Mouse (Mus musculus): ENCODE results near the gene Hist1h3i. TPM values are rescaled to one million over a fixed set of nuclear protein-coding genes. Genes with fewer than 3 reads are reported as not detected.
"Not testable (repeated sequence)": the region's sequence is repeated elsewhere in the genome, so short reads cannot be mapped to it uniquely, and the experiment has no call there.

Hist1h3i gene
- 32.1 and 33.9 TPM in 2 replicates for polyA plus RNA-seq (2015; fragmentation: Nextera tagmentation; extraction: Ambion mirVana)

- H3K27ac ChIP-seq (replicated peaks), result peak within 1 kb of the TSS; percentile 84
- H3K4me2 ChIP-seq, result peak within 1 kb of the TSS; percentile 80
- H3K9me3 ChIP-seq, result no peaks in the 10 kb centered on the region
- WGBS, result 0% methylated on average over 14 of the region's 20 CpGs
- peak; percentile 76 for ATAC-seq (ENCODE audit: low read depth)
- peak within 1 kb of the TSS; percentile 70 for H3K9ac ChIP-seq
- peak within 1 kb of the TSS; percentile 40 for H3K4me3 ChIP-seq
- no peaks in the 10 kb centered on the region for H3K36me3 ChIP-seq
- no peaks in the 10 kb centered on the region for H3K27me3 ChIP-seq
- peaks cover 59% of the 10 kb centered on the region for H3K4me1 ChIP-seq (replicated peaks)
These were observed at the start of gene Hist1h3i for GRCm38 (mm10) chr13:21783255-21783617. Gene Hist1h3i (minus strand): TSS chr13:21783370.

GRCm38 (mm10) chr13:21831418-21832394 is 48.5 kb upstream of the Hist1h3i start, which contains the start of gene Hist1h4n:
Gene Hist1h4n (minus strand): TSS chr13:21832196.
- ATAC-seq (ENCODE audit: low read depth), result peak; percentile 80
- H3K27ac ChIP-seq (replicated peaks), result 0 out of 2 replicates have a peak within 1 kb of the TSS, but pooled peaks have one; percentile 62
- H3K27me3 ChIP-seq; H3K36me3 ChIP-seq; H3K4me1 ChIP-seq (replicated peaks); H3K9ac ChIP-seq; H3K9me3 ChIP-seq: not testable (repeated sequence)
- peak within 1 kb of the TSS; percentile 48 for H3K4me2 ChIP-seq
- peak within 1 kb of the TSS; percentile 23 for H3K4me3 ChIP-seq
- under 1% methylated on average over 27 of the region's 58 CpGs for WGBS

DNA sequence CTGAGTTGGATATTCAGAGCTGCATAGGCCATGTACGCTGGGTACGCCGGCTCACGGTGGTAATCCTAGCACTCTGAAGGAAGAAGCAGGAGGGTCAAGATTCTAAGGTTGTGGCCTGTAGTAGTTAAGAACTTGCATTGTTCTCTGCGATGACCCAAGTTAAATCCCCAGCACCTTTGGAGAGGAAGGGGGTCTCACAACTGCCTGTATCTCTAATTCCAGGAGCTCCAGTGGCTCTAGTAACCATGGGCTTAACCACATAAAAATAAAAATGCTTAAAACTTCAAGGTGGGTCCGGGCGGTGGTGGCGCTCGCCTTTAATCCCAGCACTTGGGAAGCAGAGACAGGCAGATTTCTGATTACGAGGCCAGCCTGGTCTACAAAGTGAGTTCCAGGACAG is 47.2 kb upstream of the Hist1h3i start:
- no peak overlapping the region for H3K4me3 ChIP-seq
- no peaks in the 10 kb centered on the region for H3K4me1 ChIP-seq (replicated peaks)
- no peaks in the 10 kb centered on the region for H3K9me3 ChIP-seq
- H3K27ac ChIP-seq (replicated peaks), result no peak overlapping the region
- H3K9ac ChIP-seq, result no peak overlapping the region
- no peak overlapping the region for H3K4me2 ChIP-seq
- H3K36me3 ChIP-seq, result no peaks in the 10 kb centered on the region
- no peak for ATAC-seq (ENCODE audit: low read depth)
- WGBS, result 90% methylated on average over 10 of the region's 10 CpGs
- H3K27me3 ChIP-seq, result no peaks in the 10 kb centered on the region

DNA sequence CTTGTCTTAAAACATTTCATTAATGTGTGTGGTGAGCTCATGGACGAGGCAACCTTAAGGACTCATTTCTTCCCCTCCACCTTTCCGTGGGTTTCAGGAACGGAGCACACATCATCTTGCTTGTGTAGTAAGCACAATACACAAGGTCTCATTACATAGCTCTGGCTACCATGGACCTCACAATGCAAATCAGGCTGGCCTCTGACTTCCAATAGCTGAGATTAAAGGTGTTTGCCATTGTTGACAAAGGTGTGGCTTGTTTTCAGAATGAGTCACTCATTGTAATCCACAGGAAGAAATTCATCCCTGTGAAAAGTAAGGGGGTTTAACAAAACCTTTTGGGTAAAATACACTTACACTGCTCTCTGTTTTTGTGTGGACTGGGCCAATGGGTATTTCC is 45.3 kb upstream of the Hist1h3i start:
- no peak overlapping the region for H3K4me3 ChIP-seq
- H3K27me3 ChIP-seq, result no peaks in the 10 kb centered on the region
- H3K27ac ChIP-seq (replicated peaks), result no peak overlapping the region
- no peaks in the 10 kb centered on the region for H3K9me3 ChIP-seq
- no peaks in the 10 kb centered on the region for H3K36me3 ChIP-seq
- no peak overlapping the region for H3K4me2 ChIP-seq
- WGBS, result 81% methylated on average over 3 of the region's 3 CpGs
- ATAC-seq (ENCODE audit: low read depth), result no peak
- H3K9ac ChIP-seq, result no peak overlapping the region
- H3K4me1 ChIP-seq (replicated peaks), result no peaks in the 10 kb centered on the region

DNA sequence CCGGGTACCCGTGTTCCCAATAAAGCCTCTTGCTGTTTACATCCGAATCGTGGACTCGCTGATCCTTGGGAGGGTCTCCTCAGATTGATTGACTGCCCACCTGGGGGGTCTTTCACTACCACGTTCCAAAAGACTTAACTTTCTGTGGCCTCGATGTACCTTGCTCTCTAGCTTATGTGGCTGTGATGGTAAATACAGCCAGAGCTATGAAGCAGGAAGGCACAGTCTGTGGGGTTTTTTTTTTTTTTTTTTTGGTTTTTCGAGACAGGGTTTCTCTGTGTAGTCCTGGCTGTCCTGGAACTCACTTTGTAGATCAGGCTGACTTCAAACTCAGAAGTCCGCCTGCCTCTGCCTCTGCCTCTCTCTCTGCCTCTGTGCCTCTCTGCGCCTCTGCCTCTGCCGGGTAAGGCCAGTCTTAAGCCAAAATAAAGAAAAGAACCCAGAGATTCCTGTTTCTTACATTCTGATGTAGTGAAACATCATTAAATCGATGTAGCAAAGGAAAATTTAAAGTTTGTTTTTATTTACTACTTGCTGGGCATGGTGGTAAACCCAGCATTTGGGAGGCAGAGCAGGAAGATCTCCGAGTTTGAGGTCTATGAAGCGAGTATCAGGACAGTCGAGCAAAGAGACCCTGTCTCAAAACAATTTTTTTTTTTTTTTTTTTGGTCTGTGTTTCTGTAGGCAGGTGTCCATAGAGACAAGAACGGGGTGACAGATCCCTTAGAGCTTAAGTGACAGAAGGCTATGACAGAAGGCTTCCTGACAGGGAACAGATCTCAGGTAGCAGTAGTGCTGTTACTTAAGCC is 37.1 kb upstream of the Hist1h3i start:
- H3K9me3 ChIP-seq; H3K36me3 ChIP-seq; H3K4me2 ChIP-seq; H3K27me3 ChIP-seq; H3K9ac ChIP-seq; H3K27ac ChIP-seq (replicated peaks); H3K4me1 ChIP-seq (replicated peaks); H3K4me3 ChIP-seq; ATAC-seq (ENCODE audit: low read depth): not testable (repeated sequence)
- 69% methylated on average over 5 of the region's 16 CpGs for whole genome bisulfite sequencing

DNA sequence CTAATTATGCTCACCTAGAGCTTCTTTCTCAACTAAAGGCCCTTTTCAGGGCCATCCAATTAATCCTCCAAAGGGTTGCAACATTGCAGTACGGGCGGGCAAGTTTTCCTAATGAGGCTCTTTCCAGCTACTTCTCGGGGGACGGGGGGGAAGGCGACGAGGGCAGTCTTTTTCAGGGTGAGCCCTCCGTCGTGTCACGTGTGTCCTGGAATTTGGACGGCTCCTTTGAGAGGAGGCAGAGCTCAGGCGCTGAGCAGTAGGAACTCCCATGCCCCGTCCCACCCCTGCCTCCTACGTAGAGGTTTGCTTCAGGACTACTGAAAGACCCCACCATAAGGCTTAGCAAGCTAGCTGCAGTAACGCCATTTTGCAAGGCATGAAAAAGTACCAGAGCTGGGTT is 28.9 kb upstream of the Hist1h3i start:
- H3K27me3 ChIP-seq; H3K9ac ChIP-seq; H3K27ac ChIP-seq (replicated peaks); H3K4me1 ChIP-seq (replicated peaks); H3K36me3 ChIP-seq; ATAC-seq (ENCODE audit: low read depth); H3K9me3 ChIP-seq: not testable (repeated sequence)
- 1% methylated on average over 14 of the region's 14 CpGs for WGBS
- Histone ChIP-seq H3K4me2 (peak overlapping the region; percentile 50), H3K4me3 (peak overlapping the region; percentile 21)

- H3K27me3 ChIP-seq; H3K36me3 ChIP-seq; H3K27ac ChIP-seq (replicated peaks); H3K4me1 ChIP-seq (replicated peaks); H3K9me3 ChIP-seq; H3K9ac ChIP-seq: not testable (repeated sequence)
- no CpG with 5 or more reads among the region's 24 CpGs for WGBS
- peak; percentile 34; the same call in 1 of the 2 replicates for ATAC-seq (ENCODE audit: low read depth)
- H3K4me3 ChIP-seq, result peak within 1 kb of the TSS; percentile 21
- peak within 1 kb of the TSS; percentile 50 for H3K4me2 ChIP-seq
These were observed 28.4 kb upstream of the Hist1h3i start, which contains the start of gene Hist1h4m for GRCm38 (mm10) chr13:21811539-21811938. Gene Hist1h4m (plus strand): TSS chr13:21811746.

DNA sequence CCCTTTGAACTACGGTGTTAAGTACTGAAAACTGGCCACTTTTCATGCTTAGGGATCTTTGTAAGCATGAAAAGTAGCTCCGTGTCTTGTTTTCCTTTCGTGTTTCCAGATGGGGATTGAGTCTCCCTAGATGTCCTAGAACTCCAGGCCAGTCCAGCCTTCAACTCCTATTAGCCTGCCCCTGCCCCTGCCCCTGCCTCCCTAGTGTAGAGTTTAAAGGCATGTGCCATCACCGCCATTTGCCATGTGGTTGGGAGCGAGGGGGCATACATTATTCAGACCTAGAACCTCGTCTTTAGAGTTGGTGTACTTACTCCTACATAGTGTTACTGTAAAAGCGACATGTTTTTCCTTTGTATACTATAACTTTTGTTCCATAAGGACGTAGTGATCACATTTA is 27.9 kb upstream of the Hist1h3i start:
- not testable (repeated sequence) for H3K4me1 ChIP-seq (replicated peaks); H3K9ac ChIP-seq; H3K4me2 ChIP-seq; H3K27me3 ChIP-seq; H3K4me3 ChIP-seq; H3K36me3 ChIP-seq; H3K9me3 ChIP-seq; H3K27ac ChIP-seq (replicated peaks)
- WGBS, result no CpG with 5 or more reads among the region's 8 CpGs
- ATAC-seq (ENCODE audit: low read depth), result peak; percentile 18

DNA sequence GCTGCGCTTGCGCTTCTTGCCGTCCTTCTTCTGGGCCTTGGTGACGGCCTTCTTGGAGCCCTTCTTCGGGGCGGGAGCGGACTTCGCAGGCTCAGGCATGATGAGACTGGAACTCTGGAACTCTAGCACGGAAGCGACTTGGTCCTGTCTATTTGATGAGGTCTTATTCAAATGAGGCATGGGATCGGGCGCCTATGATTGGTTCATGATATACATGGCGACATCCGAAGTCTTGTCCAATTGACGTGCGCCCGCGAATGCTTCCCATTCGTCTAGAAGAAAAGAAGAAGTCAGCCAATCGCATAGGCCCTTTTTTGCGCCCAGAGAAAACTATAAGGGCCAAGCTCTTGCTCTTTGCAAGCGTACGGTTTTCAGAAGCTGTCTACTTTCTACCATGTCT is 26.9 kb upstream of the Hist1h3i start, which contains the start of the genes Hist1h2bq and Hist1h2ao:
Gene Hist1h2bq (minus strand): TSS at position 125 of the 400 bp plus-strand sequence.
Gene Hist1h2ao (plus strand): TSS at position 393 of the 400 bp plus-strand sequence.
- ATAC-seq (ENCODE audit: low read depth), result peak; percentile 98
- not testable (repeated sequence) for H3K4me2 ChIP-seq; H3K36me3 ChIP-seq; H3K4me1 ChIP-seq (replicated peaks); H3K27me3 ChIP-seq; H3K4me3 ChIP-seq; H3K9me3 ChIP-seq; H3K27ac ChIP-seq (replicated peaks); H3K9ac ChIP-seq
- no CpG with 5 or more reads among the region's 23 CpGs for WGBS

DNA sequence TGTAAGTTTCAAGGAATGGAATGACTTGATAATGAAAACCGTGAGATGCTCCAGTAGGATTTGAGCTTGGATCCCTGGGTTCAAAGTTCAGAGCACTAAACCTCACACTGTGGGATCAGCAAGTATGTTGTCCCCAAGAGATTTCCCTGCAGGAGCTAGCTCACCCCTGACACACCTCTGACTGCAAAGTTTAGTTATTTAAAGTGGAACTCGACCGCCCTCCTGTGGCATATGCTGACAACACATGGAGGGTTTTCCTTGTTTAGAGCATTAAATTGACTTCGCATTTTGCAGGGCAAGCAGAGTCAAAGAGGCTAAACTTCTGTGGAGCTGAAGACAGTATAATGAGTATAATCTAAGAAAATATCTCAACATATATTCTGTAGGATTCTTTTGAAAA is 19.9 kb upstream of the Hist1h3i start:
- not testable (repeated sequence) for H3K36me3 ChIP-seq; H3K9me3 ChIP-seq; H3K4me3 ChIP-seq; H3K4me2 ChIP-seq; H3K27ac ChIP-seq (replicated peaks); H3K27me3 ChIP-seq; H3K4me1 ChIP-seq (replicated peaks); H3K9ac ChIP-seq
- peak; percentile 69 for ATAC-seq (ENCODE audit: low read depth)
- no CpG with 5 or more reads among the region's 4 CpGs for WGBS

DNA sequence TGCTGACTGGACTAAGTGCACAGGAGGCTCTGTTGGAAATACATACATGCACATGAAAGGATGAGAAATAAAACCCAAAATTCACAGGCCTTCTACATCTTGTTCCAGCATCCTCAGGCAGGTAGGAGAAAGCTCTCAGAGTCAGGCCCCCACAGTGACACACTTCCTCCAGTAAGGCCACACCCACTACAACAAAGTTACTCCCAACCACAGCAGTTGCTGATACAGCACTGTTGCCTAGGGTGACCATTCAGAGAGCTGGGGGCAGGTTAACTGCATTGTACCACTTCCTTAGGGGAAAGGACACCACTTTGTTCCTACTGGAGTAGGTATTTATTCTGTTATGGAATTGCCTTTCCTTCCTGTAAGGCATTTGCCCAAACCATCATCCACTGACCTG is 14.0 kb upstream of the Hist1h3i start:
- not testable (repeated sequence) for H3K9ac ChIP-seq; H3K27ac ChIP-seq (replicated peaks); H3K4me1 ChIP-seq (replicated peaks); H3K27me3 ChIP-seq; ATAC-seq (ENCODE audit: low read depth); H3K4me2 ChIP-seq; H3K36me3 ChIP-seq; H3K4me3 ChIP-seq; H3K9me3 ChIP-seq

GRCm38 (mm10) chr13:21795584-21795983 is 12.4 kb upstream of the Hist1h3i start:
- Histone ChIP-seq H3K27me3 (no peaks in the 10 kb centered on the region), H3K4me3 (no peak overlapping the region), H3K36me3 (no peaks in the 10 kb centered on the region), H3K9me3 (no peaks in the 10 kb centered on the region), H3K4me1 (replicated peaks) (peaks cover 5% of the 10 kb centered on the region), H3K9ac (no peak overlapping the region), H3K27ac (replicated peaks) (no peak overlapping the region), H3K4me2 (no peak overlapping the region)
- 92% methylated on average over 7 of the region's 7 CpGs for WGBS
- ATAC-seq (ENCODE audit: low read depth), result no peak
